11 mouse cellular contexts compared by ENCODE assay signal in the genomic region with DNA sequence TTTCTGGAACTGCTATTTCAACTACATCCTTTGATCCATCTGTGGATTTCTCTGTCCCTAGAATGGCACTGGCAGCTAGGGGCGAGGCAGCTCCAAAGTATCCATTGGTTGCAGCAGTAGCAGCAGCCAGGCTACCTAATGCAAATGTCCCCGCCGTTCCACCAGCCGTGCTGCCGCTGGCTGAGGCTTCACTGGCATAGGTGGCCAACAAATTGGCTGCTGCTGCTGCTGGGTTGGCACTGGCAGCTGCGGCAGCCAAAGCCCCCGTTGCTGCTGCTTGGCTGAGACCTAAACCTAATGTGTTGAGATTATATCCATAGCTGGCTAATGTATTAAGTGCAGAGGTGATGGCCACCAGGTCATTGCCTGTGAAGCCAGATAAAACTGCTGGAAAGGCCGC.
"Had no signal": no experiment of that assay in that cellular context is flagged by ENCODE, and none has a peak within 500 bp of the region (broad histone marks: within the 10 kb centered on the region; RNA-seq: fewer than 3 reads in every experiment).

No protein-coding gene starts in this region.

- H3K9ac ChIP-seq: kidney, embryonic 15.5 days; limb, embryonic 15.5 days; liver, embryonic 13.5 days; liver, postnatal 0 days; lung, embryonic 15.5 days; midbrain, embryonic 13.5 days had no signal

- H3K36me3 ChIP-seq: kidney, embryonic 15.5 days; limb, embryonic 15.5 days; liver, embryonic 13.5 days; lung, embryonic 15.5 days had no signal

- DNase-seq: kidney, adult 2 months; kidney, postnatal 14 days; liver, embryonic 13.5 days; liver, postnatal 0 days; lung, postnatal 14 days; thymus, postnatal 4 days had no signal

- H3K27me3 ChIP-seq: kidney, embryonic 15.5 days; limb, embryonic 15.5 days; liver, embryonic 13.5 days; lung, embryonic 15.5 days; midbrain, embryonic 13.5 days had no signal

- H3K4me1 ChIP-seq: kidney, embryonic 15.5 days; limb, embryonic 15.5 days; liver, embryonic 13.5 days; lung, embryonic 15.5 days had no signal

- H3K9me3 ChIP-seq: kidney, embryonic 15.5 days; limb, embryonic 15.5 days; liver, embryonic 13.5 days; lung, embryonic 15.5 days; midbrain, embryonic 13.5 days had no signal

- H3K4me2 ChIP-seq: kidney, embryonic 15.5 days; limb, embryonic 15.5 days; liver, embryonic 13.5 days; lung, embryonic 15.5 days; midbrain, embryonic 13.5 days had no signal

- H3K27ac ChIP-seq: kidney, embryonic 15.5 days; limb, embryonic 15.5 days; liver, embryonic 13.5 days; lung, embryonic 15.5 days; midbrain, embryonic 13.5 days; stomach, postnatal 0 days had no signal

- ATAC-seq: liver, postnatal 0 days; midbrain, embryonic 13.5 days had no signal

- H3K4me3 ChIP-seq: kidney, embryonic 15.5 days; limb, embryonic 15.5 days; liver, embryonic 13.5 days; lung, embryonic 15.5 days; midbrain, embryonic 13.5 days had no signal
